Mouse (Mus musculus): Measurements from ENCODE around the gene 4931429L15Rik.

DNA sequence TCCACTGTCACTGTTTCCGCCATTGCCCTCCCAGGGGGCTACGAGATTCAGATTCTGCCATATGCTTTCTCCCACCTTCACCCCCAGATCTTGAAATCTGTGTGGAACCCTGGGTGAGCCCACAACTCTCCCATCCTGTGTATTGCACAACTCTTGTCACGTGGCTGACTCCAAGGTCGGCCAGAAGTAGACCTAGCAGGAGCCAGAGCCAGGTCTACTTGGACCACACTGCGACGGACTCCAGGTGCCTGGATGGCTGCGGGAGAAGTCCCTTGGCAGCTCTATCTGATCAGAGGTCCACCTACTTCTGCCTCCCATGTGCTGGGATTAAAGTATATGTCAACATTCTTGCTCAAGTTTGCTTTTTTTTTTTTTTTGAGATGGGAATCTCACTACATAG, 58.7 kb downstream of the 4931429L15Rik start:
- TF ChIP-seq CTCF (IDR thresholded peaks at IDR 0.05; ENCODE audit: extremely low read depth, insufficient read depth, low read length) = no peak
- no peak for TF ChIP-seq POLR2A (IDR thresholded peaks at IDR 0.05; ENCODE audit: extremely low read depth, insufficient read depth, low read length)

Data from cortical plate, adult 2 months (tissue).